In the genomic region with DNA sequence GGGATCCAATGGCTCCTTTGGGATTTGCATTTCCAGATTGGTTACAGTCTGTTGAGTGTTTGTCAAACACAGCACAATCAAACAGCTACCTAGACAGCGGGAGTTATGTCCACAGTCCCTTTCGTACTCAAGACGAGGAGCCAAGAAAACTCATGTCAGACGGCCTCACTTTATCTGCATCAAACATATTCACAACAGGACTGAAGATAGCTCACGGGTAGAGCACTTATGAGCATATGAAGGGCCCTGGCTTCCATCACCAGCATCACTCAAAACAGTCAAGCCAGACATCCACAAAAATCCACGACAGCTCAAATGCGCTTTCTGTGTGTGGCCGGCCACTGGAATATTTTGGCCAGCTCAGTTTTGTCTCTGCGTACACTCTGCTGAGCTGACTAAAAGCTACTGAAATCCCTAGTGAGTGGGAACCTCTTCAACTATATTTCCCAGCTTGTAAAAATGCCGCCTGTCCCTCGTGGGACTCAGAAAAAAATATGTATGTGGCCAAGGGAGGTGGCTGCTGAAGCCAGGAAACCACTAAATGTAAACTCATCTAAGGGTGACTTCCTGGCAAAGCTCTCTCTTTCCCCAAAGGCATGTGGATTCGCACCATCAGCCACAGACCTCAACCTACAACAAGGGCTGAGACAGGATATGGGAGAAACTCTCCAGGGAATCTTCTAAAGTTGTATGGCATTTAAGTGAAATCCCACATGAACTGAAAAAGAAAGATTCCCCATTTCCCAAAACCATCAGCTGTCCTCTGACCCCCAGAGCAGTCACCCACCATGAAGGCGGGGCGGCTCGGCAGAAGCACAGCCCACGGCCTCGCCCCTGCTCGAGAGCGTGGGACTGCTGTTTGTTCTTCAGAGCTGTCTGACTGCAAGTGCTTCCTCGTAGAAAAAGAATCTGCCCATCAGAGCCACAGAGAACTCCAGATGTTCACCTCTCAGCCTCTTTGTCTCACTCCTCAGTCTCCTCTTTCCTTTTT, we compare ENCODE assay signal across 18 mouse cellular contexts.
DNase-seq lines count a peak whose midpoint lies in the region; ATAC-seq and TF ChIP-seq lines count a peak whose summit lies in the region.
"Had no signal": no experiment of that assay in that cellular context is flagged by ENCODE, and none has a peak within 500 bp of the region (broad histone marks: within the 10 kb centered on the region; RNA-seq: fewer than 3 reads in every experiment).

No protein-coding gene starts in this region.

- H3ac ChIP-seq in myocyte (ENCODE audit: control insufficient read depth, insufficient read length): no peak overlapping the region

- no peaks in the 10 kb centered on the region for H3K9me3 ChIP-seq in hindbrain, embryonic 10.5 days
- no peaks in the 10 kb centered on the region for H3K9me3 ChIP-seq in hindbrain, embryonic 14.5 days (ENCODE audit: control insufficient read depth, low read length)
- H3K9me3 ChIP-seq in megakaryocyte, embryonic 14.5 days: no peaks in the 10 kb centered on the region
- H3K9me3 ChIP-seq: forebrain, embryonic 15.5 days; heart, embryonic 13.5 days; intestine, embryonic 15.5 days; limb, embryonic 13.5 days; midbrain, embryonic 10.5 days; neural tube, embryonic 13.5 days had no signal

- no peak for TF ChIP-seq POLR2A in myocyte (IDR thresholded peaks at IDR 0.05; ENCODE audit: insufficient read length, low read depth)

- H3K79me2 ChIP-seq in myocyte (ENCODE audit: control insufficient read depth, insufficient read depth): no peaks in the 10 kb centered on the region

- no peak overlapping the region for H3K4me2 ChIP-seq in hindbrain, embryonic 14.5 days (replicated peaks)
- peak overlapping the region; percentile 55 for H3K4me2 ChIP-seq in myocyte (ENCODE audit: low read depth)
- H3K4me2 ChIP-seq: forebrain, embryonic 15.5 days; heart, embryonic 13.5 days; intestine, embryonic 15.5 days; limb, embryonic 13.5 days; neural tube, embryonic 13.5 days had no signal

- peak overlapping the region; percentile 29; the same call in 1 of the 2 replicates for H3K27ac ChIP-seq in hindbrain, embryonic 10.5 days
- H3K27ac ChIP-seq in hindbrain, embryonic 14.5 days: no peak overlapping the region
- H3K27ac ChIP-seq: forebrain, embryonic 15.5 days; heart, embryonic 13.5 days; intestine, embryonic 15.5 days; limb, embryonic 13.5 days; neural tube, embryonic 13.5 days had no signal

- no peaks in the 10 kb centered on the region for H3K27me3 ChIP-seq in hindbrain, embryonic 10.5 days (ENCODE audit: insufficient read depth, poor library complexity, severe bottlenecking)
- H3K27me3 ChIP-seq in hindbrain, embryonic 14.5 days (ENCODE audit: control insufficient read depth, insufficient read depth, low read length): no peaks in the 10 kb centered on the region
- peaks cover 2% of the 10 kb centered on the region for H3K27me3 ChIP-seq in megakaryocyte, embryonic 14.5 days (replicated peaks)
- no peaks in the 10 kb centered on the region for H3K27me3 ChIP-seq in myocyte (ENCODE audit: control insufficient read depth, insufficient read depth, insufficient read length)
- H3K27me3 ChIP-seq: forebrain, embryonic 15.5 days; heart, embryonic 13.5 days; intestine, embryonic 15.5 days; limb, embryonic 13.5 days; neural tube, embryonic 13.5 days had no signal

- no peak overlapping the region for H3K4me3 ChIP-seq in hindbrain, embryonic 10.5 days
- no peak overlapping the region for H3K4me3 ChIP-seq in hindbrain, embryonic 14.5 days (replicated peaks; ENCODE audit: low read length)
- peak overlapping the region; percentile 62 for H3K4me3 ChIP-seq in megakaryocyte, embryonic 14.5 days (replicated peaks)
- H3K4me3 ChIP-seq in myocyte: no peak overlapping the region
- H3K4me3 ChIP-seq: erythroblast, embryonic 14.5 days; forebrain, embryonic 15.5 days; heart, embryonic 13.5 days; intestine, embryonic 15.5 days; limb, embryonic 13.5 days; midbrain, embryonic 10.5 days; neural tube, embryonic 13.5 days had no signal

- no peak for DNase-seq in hindbrain, embryonic 10.5 days (ENCODE audit: low spot score)
- DNase-seq in hindbrain, embryonic 14.5 days (ENCODE audit: low spot score): no peak
- no peak for DNase-seq in heart, postnatal 25 days (ENCODE audit: low spot score)
- DNase-seq in thymus, adult 18-20 months: no peak
- DNase-seq: cerebellum, postnatal 10 days; right cerebral cortex, postnatal 14 days; thymus, postnatal 4 days had no signal

- intact Hi-C loops in heart, postnatal 25 days (cut with DNase I): no loop called here

- no peak for ATAC-seq in hindbrain, embryonic 14.5 days (ENCODE audit: low FRiP score)
- no peak for ATAC-seq in megakaryocyte, adult 5-6 weeks (ENCODE audit: poor library complexity, severe bottlenecking)
- 0 out of 2 replicates have a peak, but pooled peaks have one; percentile 29 for ATAC-seq in common myeloid progenitor, adult 5-6 weeks (replicated peaks; ENCODE audit: low read depth, poor library complexity, severe bottlenecking)
- ATAC-seq: forebrain, embryonic 15.5 days; intestine, embryonic 15.5 days had no signal

- H3K36me3 ChIP-seq in hindbrain, embryonic 10.5 days: no peaks in the 10 kb centered on the region
- H3K36me3 ChIP-seq in hindbrain, embryonic 14.5 days (replicated peaks; ENCODE audit: control insufficient read depth, insufficient read depth): no peaks in the 10 kb centered on the region
- H3K36me3 ChIP-seq in megakaryocyte, embryonic 14.5 days (replicated peaks; ENCODE audit: low read length): no peaks in the 10 kb centered on the region
- no peaks in the 10 kb centered on the region for H3K36me3 ChIP-seq in myocyte (ENCODE audit: control insufficient read depth, insufficient read depth)
- H3K36me3 ChIP-seq: forebrain, embryonic 15.5 days; heart, embryonic 13.5 days; intestine, embryonic 15.5 days; limb, embryonic 13.5 days; midbrain, embryonic 10.5 days; neural tube, embryonic 13.5 days had no signal

- H3K4me1 ChIP-seq in hindbrain, embryonic 10.5 days (replicated peaks): peaks cover 27% of the 10 kb centered on the region
- no peaks in the 10 kb centered on the region; the same call in 1 of the 2 replicates for H3K4me1 ChIP-seq in hindbrain, embryonic 14.5 days (replicated peaks; ENCODE audit: control insufficient read depth, insufficient read depth, low read length)
- H3K4me1 ChIP-seq in megakaryocyte, embryonic 14.5 days: peaks cover 63% of the 10 kb centered on the region

- no peak overlapping the region for H3K9ac ChIP-seq in hindbrain, embryonic 14.5 days
- H3K9ac ChIP-seq: forebrain, embryonic 15.5 days; heart, embryonic 13.5 days; intestine, embryonic 15.5 days; limb, embryonic 13.5 days; neural tube, embryonic 13.5 days had no signal

- 83% methylated on average over 20 of the region's 20 CpGs for WGBS in hindbrain, embryonic 10.5 days
- 83% methylated on average over 20 of the region's 20 CpGs for WGBS in hindbrain, embryonic 14.5 days

TF ChIP-seq in myocyte, 11 proteins besides CTCF, POLR2A, EP300 and RAD21:
- TF ChIP-seq USF1 (IDR thresholded peaks at IDR 0.05; ENCODE audit: low read depth) (no peak), SRF (IDR thresholded peaks at IDR 0.05; ENCODE audit: control insufficient read depth, insufficient read length, low read depth) (no peak), TCF12 (IDR thresholded peaks at IDR 0.05; ENCODE audit: insufficient read depth, poor library complexity, severe bottlenecking) (no peak), CEBPB (IDR thresholded peaks at IDR 0.05; ENCODE audit: insufficient read depth, poor library complexity, severe bottlenecking) (no peak), POLR2AphosphoS2 (IDR thresholded peaks at IDR 0.05; ENCODE audit: insufficient read length, low read depth) (no peak), E2F4 (IDR thresholded peaks at IDR 0.05; ENCODE audit: insufficient read depth) (no peak), MAX (IDR thresholded peaks at IDR 0.05; ENCODE audit: low read depth) (no peak)
